Mouse (Mus musculus): Measurements from ENCODE around the gene Ccnd3.

DNA sequence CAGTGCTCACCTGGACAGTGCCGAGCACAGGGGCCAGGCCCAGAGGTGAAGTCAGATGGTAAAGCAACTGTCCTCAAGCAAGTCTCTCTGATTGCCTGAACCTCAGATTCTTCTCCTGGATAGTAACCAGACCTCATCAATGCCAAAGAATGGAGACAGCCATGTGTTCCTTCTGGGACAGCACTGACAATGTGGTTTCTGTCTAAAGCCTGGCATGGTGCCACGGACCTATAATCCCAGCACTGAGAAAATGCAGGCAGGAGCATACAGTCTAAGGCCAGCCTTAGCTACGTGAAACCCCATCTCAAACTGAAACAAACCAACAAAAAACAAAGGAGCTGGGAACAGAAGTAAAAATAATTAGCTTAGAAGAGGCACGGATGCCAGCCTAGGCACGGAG, 34.2 kb upstream of the Ccnd3 start:
- TF ChIP-seq CTCF (IDR thresholded peaks at IDR 0.05) (no peak), EP300 (IDR thresholded peaks at IDR 0.05) (no peak)
